Mouse (Mus musculus): ENCODE data around the gene Mb21d2.

GRCm38 (mm10) chr16:28964048-28964447 lies 34.6 kb upstream of the Mb21d2 start:
- no peak for TF ChIP-seq CTCF (IDR thresholded peaks at IDR 0.05; ENCODE audit: low read depth, low read length)
- no peak for TF ChIP-seq POLR2A (IDR thresholded peaks at IDR 0.05; ENCODE audit: insufficient read depth, low read length)
- no peak for TF ChIP-seq EP300 (IDR thresholded peaks at IDR 0.05; ENCODE audit: insufficient read depth, low read depth, low read length)
